Mouse (Mus musculus) intestine, postnatal 0 days (tissue): ENCODE measurements around the gene Tmem130. TPM values are rescaled to one million over a fixed set of nuclear protein-coding genes. Genes with fewer than 3 reads are reported as not detected.
A peak's percentile ranks its signal among the peaks of the same experiment; 100 is the strongest.
"Not testable (repeated sequence)": the region's sequence is repeated elsewhere in the genome, so short reads cannot be mapped to it uniquely, and the experiment has no call there.

Experiments used
- ATAC-seq: fragments of 200-750 bp; cut with Nextera tagmentation; 2 replicates; pipeline ENCODE4 v1.8.0; 2017; ENCODE audit warnings: mild to moderate bottlenecking, moderate TSS enrichment, moderate library complexity
- H3K27ac ChIP-seq: fragments of 300-500 bp; sonication (generic); 2 replicates; pipeline ENCODE4 v1.5.1; 2014; ENCODE audit warnings: mild to moderate bottlenecking, low read depth, low read length, moderate library complexity
- H3K27me3 ChIP-seq: fragments of 300-500 bp; sonication (generic); replicated peaks from 2 replicates; pipeline ENCODE4 v1.6.1; 2014; ENCODE audit warnings: low read length, mixed read lengths; ENCODE audit not compliant: control insufficient read depth, insufficient read depth
- H3K36me3 ChIP-seq: fragments of 300-500 bp; sonication (generic); 2 replicates; pipeline ENCODE4 v1.6.1; 2014; ENCODE audit warnings: mild to moderate bottlenecking, moderate library complexity; ENCODE audit not compliant: control insufficient read depth, insufficient read depth
- H3K4me1 ChIP-seq: fragments of 300-500 bp; sonication (generic); replicated peaks from 2 replicates; pipeline ENCODE4 v1.6.1; 2014; ENCODE audit warnings: antibody characterized with exemption, low read length, mixed read lengths; ENCODE audit not compliant: control insufficient read depth, insufficient read depth
- H3K4me2 ChIP-seq: fragments of 300-500 bp; sonication (generic); replicated peaks from 2 replicates; pipeline ENCODE4 v1.6.1; 2014; ENCODE audit warnings: low read depth, mild to moderate bottlenecking, moderate library complexity
- H3K4me3 ChIP-seq: fragments of 300-500 bp; sonication (generic); 2 replicates; pipeline ENCODE4 v1.5.1; 2014; ENCODE audit warnings: low read depth, low read length
- H3K9ac ChIP-seq: fragments of 300-500 bp; sonication (generic); 2 replicates; pipeline ENCODE4 v1.6.1; 2014; ENCODE audit warnings: mild to moderate bottlenecking, low read depth, low read length
- H3K9me3 ChIP-seq: fragments of 300-500 bp; sonication (generic); 2 replicates; pipeline ENCODE4 v1.6.1; 2016; ENCODE audit warnings: mixed run types; ENCODE audit not compliant: control insufficient read depth
- CTCF ChIP-seq: sonication (generic); IDR thresholded peaks from 2 replicates; pipeline ENCODE4 v1.5.1; 2016; ENCODE audit warnings: low read depth, mild to moderate bottlenecking, control low read depth, antibody characterized with exemption, moderate library complexity
- WGBS: fragments of 180-500 bp; shearing (Covaris S2); extraction: QIAGEN DNeasy Blood & Tissue Kit; methylation state at CpG from one replicate; pipeline ENCODE4 v1.1.7; 2014; 5-methylcytosine and 5-hydroxymethylcytosine counted together
- polyA plus RNA-seq: library from polyadenylated mRNA; unstranded; fragments of >200 nt; fragmentation: Nextera tagmentation; extraction: Ambion mirVana; gene quantifications from 2 replicates; pipeline ENCODE4 v1.2.1, GENCODE M21; 2015

The Tmem130 gene
- polyA plus RNA-seq, 1 experiment from 2014 or later = 2.4 TPM

- Histone ChIP-seq H3K4me1 (no peaks in the 10 kb centered on the region), H3K9ac (no peak overlapping the region), H3K36me3 (peaks cover 96% of the 10 kb centered on the region), H3K9me3 (no peaks in the 10 kb centered on the region), H3K4me2 (no peak overlapping the region), H3K27me3 (no peaks in the 10 kb centered on the region), H3K4me3 (no peak overlapping the region), H3K27ac (no peak overlapping the region)
- ATAC-seq = no peak
- TF ChIP-seq CTCF = no peak
- whole genome bisulfite sequencing = 96% methylated on average over 18 of the region's 18 CpGs
Observed at GRCm38 (mm10) chr5:144786464-144786863, 24.8 kb upstream of the Tmem130 start.

GRCm38 (mm10) chr5:144780654-144781053 is 19.0 kb upstream of the Tmem130 start:
- no peak for TF ChIP-seq CTCF
- 82% methylated on average over 8 of the region's 8 CpGs for WGBS
- Histone ChIP-seq H3K9ac (no peak overlapping the region), H3K4me2 (no peak overlapping the region), H3K36me3 (peaks cover 86% of the 10 kb centered on the region), H3K27ac (no peak overlapping the region), H3K4me1 (no peaks in the 10 kb centered on the region), H3K27me3 (no peaks in the 10 kb centered on the region), H3K9me3 (no peaks in the 10 kb centered on the region), H3K4me3 (no peak overlapping the region)
- ATAC-seq = no peak

GRCm38 (mm10) chr5:144773231-144773630 is 11.6 kb upstream of the Tmem130 start:
- Histone ChIP-seq H3K4me3 (no peak overlapping the region), H3K4me2 (no peak overlapping the region), H3K4me1 (0 out of 2 replicates have a peak, but pooled peaks cover 5% of the 10 kb centered on the region), H3K9me3 (no peaks in the 10 kb centered on the region), H3K9ac (no peak overlapping the region), H3K27me3 (no peaks in the 10 kb centered on the region), H3K36me3 (peaks cover 39% of the 10 kb centered on the region), H3K27ac (no peak overlapping the region)
- TF ChIP-seq CTCF = peak; percentile 21; the same call in 1 of the 2 replicates
- 90% methylated on average over 6 of the region's 6 CpGs for WGBS
- no peak for ATAC-seq

- Histone ChIP-seq H3K9ac (peak overlapping the region; percentile 89), H3K4me3 (peak overlapping the region; percentile 92), H3K27me3 (no peaks in the 10 kb centered on the region), H3K36me3 (peaks cover 18% of the 10 kb centered on the region), H3K27ac (0 out of 2 replicates have a peak overlapping the region, but pooled peaks have one; percentile 93), H3K4me2 (peak overlapping the region; percentile 80), H3K9me3 (no peaks in the 10 kb centered on the region), H3K4me1 (0 out of 2 replicates have a peak, but pooled peaks cover 5% of the 10 kb centered on the region)
- WGBS = 11% methylated on average over 8 of the region's 8 CpGs
- peak; percentile 15; the same call in 1 of the 2 replicates for ATAC-seq
- TF ChIP-seq CTCF = no peak
Observed at GRCm38 (mm10) chr5:144769067-144769482, 7.5 kb upstream of the Tmem130 start.

GRCm38 (mm10) chr5:144767911-144768841 is 6.6 kb upstream of the Tmem130 start:
- peak overlapping the region; percentile 89 for H3K9ac ChIP-seq
- H3K9me3 ChIP-seq = no peaks in the 10 kb centered on the region
- H3K36me3 ChIP-seq = peaks cover 12% of the 10 kb centered on the region
- WGBS = under 1% methylated on average over 92 of the region's 92 CpGs
- H3K4me3 ChIP-seq = peak overlapping the region; percentile 92
- peak; percentile 90 for ATAC-seq
- H3K4me1 ChIP-seq = 0 out of 2 replicates have a peak, but pooled peaks cover 5% of the 10 kb centered on the region
- peak; percentile 97 for TF ChIP-seq CTCF
- H3K27me3 ChIP-seq = no peaks in the 10 kb centered on the region
- H3K27ac ChIP-seq = peak overlapping the region; percentile 93
- peak overlapping the region; percentile 80 for H3K4me2 ChIP-seq

GRCm38 (mm10) chr5:144767106-144767798 is 5.6 kb upstream of the Tmem130 start, which contains the start of gene Trrap:
Trrap (plus strand) TSS chr5:144767732.
- 75% methylated on average over 14 of the region's 15 CpGs for WGBS
- peak; percentile 9; the same call in 1 of the 2 replicates for ATAC-seq
- Histone ChIP-seq H3K36me3 (peaks cover 12% of the 10 kb centered on the region), H3K4me3 (peak within 1 kb of the TSS; percentile 92), H3K9ac (peak within 1 kb of the TSS; percentile 89), H3K4me2 (peak within 1 kb of the TSS; percentile 80), H3K27ac (peak within 1 kb of the TSS; percentile 93)
- H3K4me1 ChIP-seq, H3K9me3 ChIP-seq, H3K27me3 ChIP-seq: not testable (repeated sequence)
